Mouse (Mus musculus) forebrain, postnatal 0 days (tissue): ENCODE data around the gene Mertk. TPM values are rescaled to one million over a fixed set of nuclear protein-coding genes. Genes with fewer than 3 reads are reported as not detected.

Source experiments
- ATAC-seq: fragments of 200-750 bp; cut with Nextera tagmentation; 2 replicates; pipeline ENCODE4 v1.8.0; 2017; ENCODE audit warnings: mild to moderate bottlenecking, moderate library complexity
- DNase-seq: peaks from one replicate; pipeline ENCODE4 v3.0.0-alpha.2; 2015
- H3K27ac ChIP-seq: fragments of 300-500 bp; sonication (generic); 2 replicates; pipeline ENCODE4 v1.5.1; 2014; ENCODE audit warnings: low read depth, mild to moderate bottlenecking, antibody characterized with exemption, low read length, moderate library complexity, mixed read lengths
- H3K27me3 ChIP-seq: fragments of 300-500 bp; sonication (generic); 2 replicates; pipeline ENCODE4 v1.6.1; 2014; ENCODE audit warnings: mild to moderate bottlenecking, low read length, mixed read lengths; ENCODE audit not compliant: insufficient read depth
- H3K36me3 ChIP-seq: fragments of 300-500 bp; sonication (generic); 2 replicates; pipeline ENCODE4 v1.6.1; 2014; ENCODE audit warnings: mild to moderate bottlenecking, moderate library complexity; ENCODE audit not compliant: insufficient read depth
- H3K4me1 ChIP-seq: fragments of 300-500 bp; sonication (generic); 2 replicates; pipeline ENCODE4 v1.6.1; 2014; ENCODE audit warnings: antibody characterized with exemption; ENCODE audit not compliant: insufficient read depth
- H3K4me2 ChIP-seq: fragments of 300-500 bp; sonication (generic); 2 replicates; pipeline ENCODE4 v1.6.1; 2014; ENCODE audit warnings: low read depth, mild to moderate bottlenecking, moderate library complexity
- H3K4me3 ChIP-seq: fragments of 300-500 bp; sonication (generic); 2 replicates; pipeline ENCODE4 v1.5.1; 2014; ENCODE audit warnings: low read depth, low read length, mixed read lengths
- H3K9ac ChIP-seq: fragments of 300-500 bp; sonication (generic); 2 replicates; pipeline ENCODE4 v1.6.1; 2014; ENCODE audit warnings: mild to moderate bottlenecking
- H3K9me3 ChIP-seq: fragments of 300-500 bp; sonication (generic); 2 replicates; pipeline ENCODE4 v1.6.1; 2016; ENCODE audit warnings: low read length
- CTCF ChIP-seq: sonication (generic); IDR thresholded peaks from 2 replicates; pipeline ENCODE4 v1.5.1; 2016; ENCODE audit warnings: antibody characterized with exemption, control low read depth, low read depth
- WGBS: fragments of 180-500 bp; shearing (Covaris S2); extraction: QIAGEN DNeasy Blood & Tissue Kit; methylation state at CpG from one replicate; pipeline ENCODE4 v1.1.7; 2014; 5-methylcytosine and 5-hydroxymethylcytosine counted together
- polyA plus RNA-seq: library from polyadenylated mRNA; unstranded; fragments of >200 nt; fragmentation: Nextera tagmentation; extraction: Ambion mirVana; gene quantifications from 2 replicates; pipeline ENCODE4 v1.2.1, GENCODE M21; 2015
- total RNA-seq: library from RNA; depleted of rRNA; stranded (reverse); fragments of >200 nt; gene quantifications from 2 replicates; pipeline ENCODE4 v1.2.3, GENCODE M21; 2014

The Mertk gene
- total and polyA plus RNA-seq, 2 experiments from 2014 or later, result 1.7 to 6.1 TPM

DNA sequence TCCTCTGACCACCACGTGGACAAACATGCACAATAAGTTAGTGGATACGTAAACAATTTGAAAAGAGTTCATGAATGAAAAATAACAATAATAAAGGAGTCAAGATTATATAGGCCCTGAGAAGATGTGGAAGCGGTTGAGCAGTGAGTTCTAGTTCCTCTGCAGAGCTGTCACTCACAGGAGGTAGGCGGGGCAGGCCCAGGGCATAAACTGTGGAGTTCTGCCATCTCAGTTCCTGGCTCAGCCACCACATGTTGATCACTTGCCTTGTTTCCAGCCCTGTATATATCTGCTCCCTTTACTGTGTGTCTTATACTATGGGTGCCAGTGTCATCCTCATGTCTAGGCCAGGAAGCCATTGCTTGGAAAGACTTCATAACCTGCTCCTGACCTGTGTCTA is 104.7 kb downstream of the Mertk start:
- no peak overlapping the region for H3K9ac ChIP-seq
- TF ChIP-seq CTCF, result no peak
- WGBS, result 90% methylated on average over 4 of the region's 4 CpGs
- H3K4me2 ChIP-seq, result no peak overlapping the region
- DNase-seq (no peak), ATAC-seq (no peak)
- H3K4me1 ChIP-seq, result no peaks in the 10 kb centered on the region
- no peaks in the 10 kb centered on the region for H3K27me3 ChIP-seq
- H3K36me3 ChIP-seq, result no peaks in the 10 kb centered on the region
- H3K9me3 ChIP-seq, result no peaks in the 10 kb centered on the region
- no peak overlapping the region for H3K27ac ChIP-seq
- H3K4me3 ChIP-seq, result no peak overlapping the region

DNA sequence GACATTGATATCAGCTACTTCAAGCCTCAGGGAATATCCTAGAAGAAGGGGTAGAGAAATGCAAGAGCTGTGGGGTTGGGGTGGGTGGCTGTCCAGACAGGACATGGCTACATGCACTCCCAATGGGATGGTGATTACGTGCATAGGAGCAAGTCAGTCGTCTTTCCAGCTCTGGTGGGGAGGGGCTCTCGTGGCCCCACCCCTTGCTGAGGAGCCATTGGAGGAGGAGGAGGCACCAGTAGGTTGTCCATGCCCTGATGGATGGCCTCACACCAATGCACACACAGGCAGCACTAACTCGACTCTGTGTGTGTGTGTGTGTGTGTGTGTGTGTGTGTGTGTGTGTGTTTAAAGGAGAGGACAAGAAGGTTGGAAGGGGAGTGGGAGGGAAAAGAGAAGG is 106.6 kb downstream of the Mertk start:
- WGBS, result 68% methylated on average over 4 of the region's 4 CpGs

GRCm38 (mm10) chr2:128806561-128806960 is 107.8 kb downstream of the Mertk start:
- WGBS, result 83% methylated on average over 8 of the region's 8 CpGs

More for the DNA sequence above, 106.6 kb downstream of the Mertk start:
- Histone ChIP-seq H3K27me3 (no peaks in the 10 kb centered on the region), H3K4me3 (no peak overlapping the region), H3K9me3 (no peaks in the 10 kb centered on the region), H3K4me1 (no peaks in the 10 kb centered on the region), H3K36me3 (no peaks in the 10 kb centered on the region), H3K27ac (no peak overlapping the region), H3K9ac (no peak overlapping the region), H3K4me2 (no peak overlapping the region)
- DNase-seq (no peak), ATAC-seq (no peak)
- TF ChIP-seq CTCF, result no peak

GRCm38 (mm10) chr2:128812761-128813160 is 114.0 kb downstream of the Mertk start:
- H3K4me2 ChIP-seq, result no peak overlapping the region
- H3K4me3 ChIP-seq, result no peak overlapping the region
- no peaks in the 10 kb centered on the region for H3K36me3 ChIP-seq
- DNase-seq, result no peak
- no peak for TF ChIP-seq CTCF
- ATAC-seq, result no peak
- no peaks in the 10 kb centered on the region for H3K27me3 ChIP-seq
- no peaks in the 10 kb centered on the region for H3K4me1 ChIP-seq
- H3K9ac ChIP-seq, result no peak overlapping the region
- 47% methylated on average over 2 of the region's 2 CpGs for WGBS
- H3K27ac ChIP-seq, result no peak overlapping the region
- H3K9me3 ChIP-seq, result no peaks in the 10 kb centered on the region

More at GRCm38 (mm10) chr2:128806561-128806960, 107.8 kb downstream of the Mertk start:
- Histone ChIP-seq H3K9me3 (no peaks in the 10 kb centered on the region), H3K27me3 (no peaks in the 10 kb centered on the region), H3K9ac (no peak overlapping the region), H3K4me1 (no peaks in the 10 kb centered on the region), H3K4me2 (no peak overlapping the region), H3K36me3 (no peaks in the 10 kb centered on the region), H3K27ac (no peak overlapping the region), H3K4me3 (no peak overlapping the region)
- DNase-seq (no peak), ATAC-seq (no peak)
- no peak for TF ChIP-seq CTCF

DNA sequence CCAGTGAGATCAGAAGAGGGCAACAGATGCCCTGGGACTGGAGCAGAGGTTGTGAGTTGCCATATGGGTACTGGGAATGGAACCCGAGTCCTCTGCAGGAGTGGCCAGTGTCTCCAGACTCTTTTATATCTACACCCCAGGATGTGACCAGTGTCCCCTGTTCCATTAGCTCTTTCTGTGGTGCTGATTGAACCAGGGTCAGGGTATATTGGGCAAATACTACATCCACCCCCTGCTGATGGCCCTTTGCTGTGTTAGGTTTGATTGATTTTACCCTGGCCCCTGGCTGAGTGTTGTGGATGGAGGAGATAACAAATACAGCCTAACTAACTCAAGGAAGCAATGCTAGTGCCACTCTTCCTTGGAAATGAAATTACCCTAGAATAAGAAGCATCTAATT is 117.6 kb downstream of the Mertk start:
- no peak for TF ChIP-seq CTCF
- 84% methylated on average over 1 of the region's 1 CpGs for WGBS
- H3K36me3 ChIP-seq, result no peaks in the 10 kb centered on the region
- H3K4me2 ChIP-seq, result no peak overlapping the region
- ATAC-seq (no peak), DNase-seq (no peak)
- H3K27me3 ChIP-seq, result no peaks in the 10 kb centered on the region
- no peak overlapping the region for H3K27ac ChIP-seq
- H3K9ac ChIP-seq, result no peak overlapping the region
- H3K4me1 ChIP-seq, result no peaks in the 10 kb centered on the region
- no peak overlapping the region for H3K4me3 ChIP-seq
- no peaks in the 10 kb centered on the region for H3K9me3 ChIP-seq

- ATAC-seq, result no peak
- 33% methylated on average over 6 of the region's 6 CpGs for WGBS
- no peak for TF ChIP-seq CTCF
Observed at GRCm38 (mm10) chr2:128816916-128817315, 118.2 kb downstream of the Mertk start.

DNA sequence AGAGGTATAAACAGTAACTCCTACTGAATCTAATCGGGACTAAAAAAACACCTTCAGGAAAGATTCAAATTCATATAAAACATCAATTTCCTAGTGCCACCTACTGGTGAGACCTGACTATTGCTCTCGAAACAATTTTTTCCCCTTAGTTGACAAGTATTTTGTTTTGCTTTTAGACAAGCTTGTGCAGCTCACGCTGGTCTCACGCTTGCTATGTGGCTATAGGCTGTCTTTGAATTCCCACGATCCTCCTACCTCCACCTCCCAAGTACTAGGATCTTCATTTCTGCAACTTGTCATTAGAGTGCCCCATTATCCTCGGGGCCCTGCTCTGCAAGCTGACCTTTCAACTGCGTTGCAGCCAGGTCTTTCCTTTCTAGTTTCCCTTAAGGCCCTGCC is 118.6 kb downstream of the Mertk start:
- ATAC-seq, result peak; percentile 47
- peak overlapping the region; percentile 76 for H3K9ac ChIP-seq
- WGBS, result 0% methylated on average over 7 of the region's 7 CpGs

More at GRCm38 (mm10) chr2:128816916-128817315, 118.2 kb downstream of the Mertk start:
- peak overlapping the region; percentile 67 for H3K4me3 ChIP-seq
- no peak for DNase-seq
- H3K27ac ChIP-seq, result no peak overlapping the region
- no peaks in the 10 kb centered on the region for H3K27me3 ChIP-seq
- H3K9me3 ChIP-seq, result no peaks in the 10 kb centered on the region
- H3K9ac ChIP-seq, result no peak overlapping the region
- no peaks in the 10 kb centered on the region for H3K4me1 ChIP-seq
- H3K4me2 ChIP-seq, result peak overlapping the region; percentile 76
- no peaks in the 10 kb centered on the region for H3K36me3 ChIP-seq

More for the DNA sequence above, 118.6 kb downstream of the Mertk start:
- peak overlapping the region; percentile 76 for H3K4me2 ChIP-seq
- peak; percentile 91 for DNase-seq
- no peaks in the 10 kb centered on the region for H3K9me3 ChIP-seq
- H3K4me1 ChIP-seq, result no peaks in the 10 kb centered on the region
- no peaks in the 10 kb centered on the region for H3K27me3 ChIP-seq
- H3K36me3 ChIP-seq, result no peaks in the 10 kb centered on the region
- peak overlapping the region; percentile 88 for H3K27ac ChIP-seq
- TF ChIP-seq CTCF, result peak; percentile 79
- H3K4me3 ChIP-seq, result peak overlapping the region; percentile 67
